Mouse (Mus musculus) midbrain, postnatal 0 days (tissue): Measurements from ENCODE around the gene Defb29. TPM values are rescaled to one million over a fixed set of nuclear protein-coding genes. Genes with fewer than 3 reads are reported as not detected.

ENCODE experiments used
- ATAC-seq: fragments of 200-750 bp; cut with Nextera tagmentation; 2 replicates; pipeline ENCODE4 v1.8.0; 2017; ENCODE audit warnings: moderate number of reproducible peaks, mild to moderate bottlenecking, moderate TSS enrichment, moderate library complexity; ENCODE audit not compliant: low FRiP score
- DNase-seq: peaks from one replicate; pipeline ENCODE4 v3.0.0-alpha.2; 2015; ENCODE audit warnings: low spot score
- H3K27ac ChIP-seq: fragments of 300-500 bp; sonication (generic); 2 replicates; pipeline ENCODE4 v1.5.1; 2014; ENCODE audit warnings: low read depth, mild to moderate bottlenecking, low read length, mixed read lengths
- H3K27me3 ChIP-seq: fragments of 300-500 bp; sonication (generic); 2 replicates; pipeline ENCODE4 v1.6.1; 2014; ENCODE audit warnings: low read length, control low read depth, mixed read lengths; ENCODE audit not compliant: insufficient read depth
- H3K36me3 ChIP-seq: fragments of 300-500 bp; sonication (generic); 2 replicates; pipeline ENCODE4 v1.6.1; 2014; ENCODE audit warnings: low read length, control low read depth, mixed read lengths; ENCODE audit not compliant: insufficient read depth
- H3K4me1 ChIP-seq: fragments of 300-500 bp; sonication (generic); 2 replicates; pipeline ENCODE4 v1.6.1; 2014; ENCODE audit warnings: mild to moderate bottlenecking, control low read depth, antibody characterized with exemption, low read length, mixed read lengths; ENCODE audit not compliant: insufficient read depth
- H3K4me2 ChIP-seq: fragments of 300-500 bp; sonication (generic); 2 replicates; pipeline ENCODE4 v1.6.1; 2014; ENCODE audit warnings: low read depth, mild to moderate bottlenecking, low read length, mixed read lengths; ENCODE audit not compliant: poor library complexity, severe bottlenecking
- H3K4me3 ChIP-seq: fragments of 300-500 bp; sonication (generic); 2 replicates; pipeline ENCODE4 v1.5.1; 2014; ENCODE audit warnings: low read depth, mild to moderate bottlenecking, low read length, moderate library complexity
- H3K9ac ChIP-seq: fragments of 300-500 bp; sonication (generic); replicated peaks from 2 replicates; pipeline ENCODE4 v1.6.1; 2014; ENCODE audit warnings: mild to moderate bottlenecking, low read length, moderate library complexity, mixed read lengths; ENCODE audit not compliant: poor library complexity, severe bottlenecking
- H3K9me3 ChIP-seq: fragments of 300-500 bp; sonication (generic); 2 replicates; pipeline ENCODE4 v1.6.1; 2016; ENCODE audit warnings: low read length, control low read depth
- CTCF ChIP-seq: IDR thresholded peaks from 2 replicates; pipeline ENCODE4 v1.5.1; 2016; ENCODE audit warnings: antibody characterized with exemption, mild to moderate bottlenecking
- WGBS: fragments of 180-500 bp; shearing (Covaris S2); extraction: QIAGEN DNeasy Blood & Tissue Kit; methylation state at CpG from one replicate; pipeline ENCODE4 v1.1.7; 2014; 5-methylcytosine and 5-hydroxymethylcytosine counted together
- polyA plus RNA-seq: library from polyadenylated mRNA; unstranded; fragments of >200 nt; fragmentation: Nextera tagmentation; extraction: Ambion mirVana; gene quantifications from 2 replicates; pipeline ENCODE4 v1.2.1, GENCODE M21; 2015
- total RNA-seq: library from RNA; depleted of rRNA; stranded (reverse); fragments of >200 nt; gene quantifications from 2 replicates; pipeline ENCODE4 v1.2.3, GENCODE M21; 2014

Gene Defb29
- total and polyA plus RNA-seq, 2 experiments from 2014 or later = not detected

DNA sequence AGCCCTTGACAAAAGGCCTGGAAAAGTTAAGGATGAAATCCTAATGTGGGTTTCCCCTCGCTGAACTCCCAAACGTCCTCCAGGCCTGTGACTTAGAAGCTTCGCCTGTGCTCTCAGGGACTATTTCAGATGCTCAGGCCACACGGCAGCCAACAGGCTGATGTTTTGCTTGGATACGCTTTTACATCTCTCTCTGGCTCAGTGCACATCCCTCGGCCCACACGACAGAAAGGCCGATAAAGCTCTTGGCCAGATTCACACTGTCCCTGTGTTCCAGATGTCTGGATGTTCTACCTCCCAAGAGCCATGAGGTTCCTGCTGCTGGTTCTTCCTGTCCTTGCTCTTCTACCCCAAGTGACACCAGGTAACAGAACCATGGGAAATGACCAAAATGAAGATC, 33.6 kb upstream of the Defb29 start:
- H3K27me3 ChIP-seq = no peaks in the 10 kb centered on the region
- H3K36me3 ChIP-seq = no peaks in the 10 kb centered on the region
- no peak overlapping the region for H3K4me3 ChIP-seq
- H3K9me3 ChIP-seq = no peaks in the 10 kb centered on the region
- ATAC-seq (no peak), DNase-seq (no peak)
- TF ChIP-seq CTCF = no peak
- H3K27ac ChIP-seq = no peak overlapping the region
- H3K4me2 ChIP-seq = no peak overlapping the region
- no peaks in the 10 kb centered on the region for H3K4me1 ChIP-seq
- WGBS = 88% methylated on average over 8 of the region's 8 CpGs
- H3K9ac ChIP-seq = no peak overlapping the region

DNA sequence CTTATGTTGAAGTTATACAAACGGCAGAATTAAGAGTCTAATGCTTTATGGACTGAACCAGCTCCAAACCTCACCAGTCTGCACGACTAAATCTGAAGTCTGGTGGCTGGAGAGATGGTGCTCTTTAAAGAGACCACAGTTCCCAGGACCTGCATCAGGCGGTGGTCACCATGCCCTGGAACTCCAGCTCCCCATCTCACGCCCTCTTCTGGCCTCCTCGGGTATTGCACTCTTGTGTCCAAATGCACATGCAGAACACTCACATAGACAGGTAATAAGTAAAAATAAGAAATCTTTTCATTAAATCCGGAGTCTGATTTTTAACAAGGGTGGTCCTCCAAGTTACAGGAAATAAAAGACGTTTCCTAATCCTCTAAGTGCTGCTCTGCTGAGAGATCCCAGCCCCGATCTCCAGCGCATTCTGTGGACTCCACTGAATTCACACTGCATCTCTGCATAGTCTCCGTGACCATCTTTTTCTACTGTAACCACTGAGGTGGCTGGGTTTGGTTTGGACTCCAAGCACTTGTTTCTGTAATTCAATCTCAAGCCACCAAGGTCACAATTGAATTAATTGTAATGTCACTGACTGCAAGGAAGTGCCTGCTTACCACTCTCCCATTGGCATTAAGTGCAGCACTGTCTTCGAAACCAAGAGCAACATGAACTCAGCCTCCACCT, 32.4 kb upstream of the Defb29 start, which contains the start of gene Defb21:
Gene Defb21, plus strand, starts transcription at position 631 of the 681 bp plus-strand sequence.
- WGBS = 61% methylated on average over 11 of the region's 11 CpGs

DNA sequence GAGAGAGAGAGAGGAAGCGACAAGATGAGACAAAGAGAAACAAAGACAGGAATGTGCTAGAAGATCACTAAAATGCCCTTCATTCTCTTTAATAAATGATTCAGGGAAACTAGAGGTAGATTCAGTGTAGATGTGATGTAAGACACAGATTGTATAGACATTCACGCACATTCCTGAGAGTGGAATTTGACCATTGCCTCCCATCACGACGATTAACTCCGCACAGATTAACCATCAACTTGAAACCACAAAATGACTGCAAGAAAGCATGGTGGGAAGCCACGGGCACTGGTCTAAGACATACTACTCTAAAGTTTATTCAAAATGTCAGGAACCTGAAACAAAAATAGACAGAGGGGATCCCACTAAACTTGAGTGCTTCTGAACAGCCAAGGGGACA, 30.4 kb upstream of the Defb29 start:
- no peak overlapping the region for H3K9ac ChIP-seq
- DNase-seq (no peak), ATAC-seq (no peak)
- no peak overlapping the region for H3K27ac ChIP-seq
- no peaks in the 10 kb centered on the region for H3K27me3 ChIP-seq
- H3K4me2 ChIP-seq = no peak overlapping the region
- 84% methylated on average over 6 of the region's 6 CpGs for WGBS
- TF ChIP-seq CTCF = no peak
- H3K4me3 ChIP-seq = no peak overlapping the region
- H3K36me3 ChIP-seq = no peaks in the 10 kb centered on the region
- H3K4me1 ChIP-seq = no peaks in the 10 kb centered on the region
- no peaks in the 10 kb centered on the region for H3K9me3 ChIP-seq

More for the DNA sequence above, 32.4 kb upstream of the Defb29 start, which contains the start of gene Defb21:
- no peaks in the 10 kb centered on the region for H3K4me1 ChIP-seq
- H3K36me3 ChIP-seq = no peaks in the 10 kb centered on the region
- H3K9ac ChIP-seq = no peak within 1 kb of the TSS
- ATAC-seq (no peak), DNase-seq (no peak)
- H3K27me3 ChIP-seq = no peaks in the 10 kb centered on the region
- no peak within 1 kb of the TSS for H3K4me2 ChIP-seq
- H3K4me3 ChIP-seq = no peak within 1 kb of the TSS
- H3K27ac ChIP-seq = no peak within 1 kb of the TSS
- no peaks in the 10 kb centered on the region for H3K9me3 ChIP-seq
- TF ChIP-seq CTCF = peak; percentile 48

DNA sequence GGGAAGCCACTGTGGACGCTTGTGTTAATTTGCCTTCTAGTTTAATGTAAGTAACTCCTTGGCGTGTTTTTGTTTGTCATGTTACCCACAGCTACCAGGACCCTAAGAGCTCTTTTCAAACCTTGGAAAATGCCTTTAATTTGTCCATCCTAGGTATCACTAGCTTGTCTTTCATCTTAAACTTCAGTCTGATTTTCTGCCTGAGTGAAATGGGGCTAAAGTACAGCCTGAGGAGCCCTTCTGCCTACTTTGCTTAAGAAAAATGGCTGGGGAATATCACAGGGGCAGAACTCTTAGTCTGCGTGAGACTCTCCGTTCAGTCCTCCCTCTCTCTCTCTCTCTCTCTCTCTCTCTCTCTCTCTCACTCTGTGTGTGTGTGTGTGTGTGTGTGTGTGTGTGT, 30.0 kb upstream of the Defb29 start:
- Histone ChIP-seq H3K4me3 (no peak overlapping the region), H3K9me3 (no peaks in the 10 kb centered on the region), H3K4me1 (no peaks in the 10 kb centered on the region), H3K27me3 (no peaks in the 10 kb centered on the region), H3K36me3 (no peaks in the 10 kb centered on the region), H3K9ac (no peak overlapping the region), H3K27ac (no peak overlapping the region), H3K4me2 (no peak overlapping the region)
- no peak for TF ChIP-seq CTCF
- no peak for ATAC-seq
- DNase-seq = no peak
- WGBS = 83% methylated on average over 4 of the region's 4 CpGs

DNA sequence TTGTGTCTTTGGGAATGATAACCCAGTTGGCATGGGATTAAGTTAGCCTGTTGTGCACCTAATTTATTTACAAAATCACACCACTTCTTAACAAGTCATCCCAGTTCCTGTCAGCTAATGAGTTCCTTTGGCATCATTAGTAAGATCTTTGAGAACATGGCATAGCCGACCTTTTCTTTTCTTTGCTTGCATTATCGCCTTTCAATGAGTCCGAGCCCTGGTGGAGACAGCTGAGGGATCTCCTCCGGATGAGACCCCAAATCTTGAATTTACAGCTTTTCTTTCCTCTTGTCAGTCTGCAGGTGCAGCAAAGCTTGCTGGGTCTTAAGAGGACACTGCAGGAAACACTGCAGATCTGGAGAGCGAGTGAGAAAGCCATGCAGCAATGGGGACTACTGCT, 29.1 kb upstream of the Defb29 start, which contains the start of gene Gm17416:
Gene Gm17416, plus strand, starts transcription at position 301 of the 400 bp plus-strand sequence.
- no peaks in the 10 kb centered on the region for H3K27me3 ChIP-seq
- WGBS = 93% methylated on average over 5 of the region's 5 CpGs
- TF ChIP-seq CTCF = no peak

DNA sequence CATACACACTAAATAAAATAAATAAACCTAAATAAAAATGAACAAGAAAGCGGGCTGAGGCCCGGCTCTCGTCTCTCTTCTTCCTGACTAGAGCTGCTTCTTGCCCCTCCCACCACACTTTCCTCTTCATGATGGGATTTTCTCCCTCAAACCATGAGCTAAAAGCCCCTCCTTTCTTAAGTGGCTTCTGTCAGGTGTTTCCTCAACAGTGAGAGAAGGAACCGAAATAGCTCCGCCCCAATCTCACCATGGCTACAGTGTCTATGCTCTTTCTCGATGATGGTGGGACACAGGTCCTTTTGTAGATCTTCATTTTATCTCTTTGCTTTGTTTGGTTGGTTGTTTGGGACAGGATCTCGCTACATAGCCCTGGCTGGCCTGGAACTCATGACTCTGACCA, 16.8 kb upstream of the Defb29 start:
- no peak for DNase-seq
- Histone ChIP-seq H3K4me3 (no peak overlapping the region), H3K27ac (no peak overlapping the region), H3K4me1 (no peaks in the 10 kb centered on the region; the same call in 1 of the 2 replicates), H3K27me3 (no peaks in the 10 kb centered on the region), H3K9me3 (no peaks in the 10 kb centered on the region), H3K36me3 (no peaks in the 10 kb centered on the region), H3K4me2 (no peak overlapping the region), H3K9ac (no peak overlapping the region)
- 91% methylated on average over 7 of the region's 7 CpGs for WGBS
- no peak for ATAC-seq
- no peak for TF ChIP-seq CTCF

More for the DNA sequence above, 29.1 kb upstream of the Defb29 start, which contains the start of gene Gm17416:
- Histone ChIP-seq H3K9ac (no peak within 1 kb of the TSS), H3K4me2 (no peak within 1 kb of the TSS), H3K36me3 (no peaks in the 10 kb centered on the region), H3K9me3 (no peaks in the 10 kb centered on the region), H3K27ac (no peak within 1 kb of the TSS), H3K4me3 (no peak within 1 kb of the TSS), H3K4me1 (no peaks in the 10 kb centered on the region)
- ATAC-seq (no peak), DNase-seq (no peak)
